Mouse (Mus musculus) thymus, postnatal 36 days (tissue): ENCODE results near the gene Olfr659.

Source experiments
- DNase-seq, 2 experiments: peaks; one replicate each; pipeline ENCODE4 v3.0.0; 2022; ENCODE audit warnings: mixed read lengths in 2 of 2

Olfr659 gene

DNA sequence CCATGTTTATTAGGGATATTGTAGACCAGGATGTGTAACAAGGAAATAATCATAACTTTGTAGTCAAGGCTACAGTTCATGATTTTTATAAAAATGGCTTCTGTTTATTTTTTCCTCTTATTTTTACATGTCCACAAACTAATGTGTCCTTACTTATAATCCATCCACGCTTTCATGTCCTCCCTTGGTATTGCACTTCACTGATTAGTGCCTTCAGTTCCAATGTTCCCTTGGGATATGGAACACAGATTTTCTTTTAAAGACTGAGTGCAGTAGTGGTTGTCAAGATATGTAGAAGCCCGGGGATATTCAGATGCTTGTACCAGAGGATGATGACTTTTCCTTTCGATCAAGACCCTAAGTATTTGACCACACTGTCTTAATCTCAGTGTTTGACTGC, at the start of gene Olfr659:
Gene Olfr659, plus strand, starts transcription at position 301 of the 400 bp plus-strand sequence.
- no peak for DNase-seq

- DNase-seq = no peak
These were observed 42.1 kb upstream of the Olfr659 start, which contains the start of gene Olfr657 for GRCm38 (mm10) chr7:104624494-104624893. Gene Olfr657 (plus strand): TSS chr7:104624794.

GRCm38 (mm10) chr7:104646841-104647482, 19.6 kb upstream of the Olfr659 start, which contains the start of gene Olfr658:
Gene Olfr658 (minus strand): TSS chr7:104647305.
- peak; percentile 6 to 12 for DNase-seq

- no peak for DNase-seq
These were observed 19.6 kb downstream of the Olfr659 start, which contains the start of gene Olfr661 for GRCm38 (mm10) chr7:104686201-104686600. Gene Olfr661 (plus strand): TSS chr7:104686501.
